In genomic region chr15:9078481-9079300, GRCm38 (mm10) we compare ENCODE assay signal across 11 mouse cellular contexts. TPM values are rescaled to one million over a fixed set of nuclear protein-coding genes. Genes with fewer than 3 reads are reported as not detected.
DNase-seq lines count a peak whose midpoint lies in the region; ATAC-seq and TF ChIP-seq lines count a peak whose summit lies in the region.
"Had no signal": no experiment of that assay in that cellular context is flagged by ENCODE, and none has a peak within 500 bp of the region (broad histone marks: within the 10 kb centered on the region; RNA-seq: fewer than 3 reads in every experiment).

No protein-coding gene starts in this region.

- H3K4me3 ChIP-seq in hindbrain, embryonic 10.5 days = no peak overlapping the region
- H3K4me3 ChIP-seq in hindbrain, postnatal 0 days (ENCODE audit: low read length) = no peak overlapping the region
- peak overlapping the region; percentile 18; the same call in 1 of the 2 replicates for H3K4me3 ChIP-seq in heart, embryonic 12.5 days
- peak overlapping the region; percentile 42 for H3K4me3 ChIP-seq in liver, embryonic 15.5 days (replicated peaks)
- H3K4me3 ChIP-seq in hindbrain, embryonic 13.5 days = no peak overlapping the region

- TF ChIP-seq CTCF in hindbrain, postnatal 0 days (IDR thresholded peaks at IDR 0.05; ENCODE audit: low read depth) = no peak

- no peak overlapping the region for H3K9ac ChIP-seq in hindbrain, postnatal 0 days (replicated peaks; ENCODE audit: low read length)
- peak overlapping the region; percentile 55 for H3K9ac ChIP-seq in heart, embryonic 12.5 days
- peak overlapping the region; percentile 58 for H3K9ac ChIP-seq in liver, embryonic 15.5 days
- H3K9ac ChIP-seq in hindbrain, embryonic 13.5 days = no peak overlapping the region

- peaks cover 31% of the 10 kb centered on the region for H3K4me1 ChIP-seq in hindbrain, embryonic 10.5 days (replicated peaks)
- H3K4me1 ChIP-seq in hindbrain, postnatal 0 days (ENCODE audit: insufficient read depth, low read length) = peaks cover under 1% of the 10 kb centered on the region; the same call in 1 of the 2 replicates
- peaks cover 74% of the 10 kb centered on the region for H3K4me1 ChIP-seq in heart, embryonic 12.5 days (replicated peaks)
- peaks cover 85% of the 10 kb centered on the region for H3K4me1 ChIP-seq in liver, embryonic 15.5 days (replicated peaks)
- peaks cover 24% of the 10 kb centered on the region for H3K4me1 ChIP-seq in hindbrain, embryonic 13.5 days (replicated peaks)

- no peak for ATAC-seq in hindbrain, postnatal 0 days
- ATAC-seq in heart, embryonic 12.5 days (ENCODE audit: insufficient number of reproducible peaks, low FRiP score) = peak; percentile 75
- ATAC-seq in liver, embryonic 15.5 days (ENCODE audit: insufficient read depth) = peak; percentile 71
- no peak for ATAC-seq in cerebellum, adult (ENCODE audit: insufficient number of reproducible peaks, low FRiP score, low TSS enrichment)
- ATAC-seq in hindbrain, embryonic 13.5 days (ENCODE audit: low FRiP score) = no peak

- 78% methylated on average over 12 of the region's 12 CpGs for WGBS in hindbrain, embryonic 10.5 days
- WGBS in hindbrain, postnatal 0 days = 84% methylated on average over 12 of the region's 12 CpGs
- 14% methylated on average over 12 of the region's 12 CpGs for WGBS in heart, embryonic 12.5 days
- WGBS in liver, embryonic 15.5 days (ENCODE audit: insufficient replicate concordance) = 13% methylated on average over 12 of the region's 12 CpGs
- 87% methylated on average over 12 of the region's 12 CpGs for WGBS in hindbrain, embryonic 13.5 days

- H3K27ac ChIP-seq in hindbrain, embryonic 10.5 days = peak overlapping the region; percentile 45; the same call in 1 of the 2 replicates
- H3K27ac ChIP-seq in hindbrain, postnatal 0 days = no peak overlapping the region
- peak overlapping the region; percentile 97 for H3K27ac ChIP-seq in heart, embryonic 12.5 days (ENCODE audit: poor library complexity, severe bottlenecking)
- H3K27ac ChIP-seq in liver, embryonic 15.5 days (replicated peaks) = peak overlapping the region; percentile 98
- no peak overlapping the region for H3K27ac ChIP-seq in hindbrain, embryonic 13.5 days

- no peaks in the 10 kb centered on the region for H3K36me3 ChIP-seq in hindbrain, embryonic 10.5 days
- no peaks in the 10 kb centered on the region for H3K36me3 ChIP-seq in hindbrain, postnatal 0 days (ENCODE audit: insufficient read depth, low read length)
- no peaks in the 10 kb centered on the region for H3K36me3 ChIP-seq in heart, embryonic 12.5 days
- peaks cover 36% of the 10 kb centered on the region for H3K36me3 ChIP-seq in liver, embryonic 15.5 days (replicated peaks)
- no peaks in the 10 kb centered on the region for H3K36me3 ChIP-seq in hindbrain, embryonic 13.5 days

- no peaks in the 10 kb centered on the region for H3K27me3 ChIP-seq in hindbrain, embryonic 10.5 days (ENCODE audit: insufficient read depth, poor library complexity, severe bottlenecking)
- H3K27me3 ChIP-seq in hindbrain, postnatal 0 days (ENCODE audit: insufficient read depth, low read length) = no peaks in the 10 kb centered on the region
- no peaks in the 10 kb centered on the region for H3K27me3 ChIP-seq in heart, embryonic 12.5 days (replicated peaks)
- no peaks in the 10 kb centered on the region for H3K27me3 ChIP-seq in liver, embryonic 15.5 days
- H3K27me3 ChIP-seq in hindbrain, embryonic 13.5 days = no peaks in the 10 kb centered on the region

- DNase-seq in hindbrain, embryonic 10.5 days (ENCODE audit: low spot score) = no peak
- DNase-seq in hindbrain, postnatal 0 days (ENCODE audit: low spot score) = no peak
- DNase-seq in MEL-GATA-1-ER (ENCODE audit: extremely low read depth, low read depth) = peak; percentile 86
- no peak for DNase-seq in gastrocnemius, postnatal 10 days
- DNase-seq: adrenal gland, postnatal 14 days; kidney, adult 8-10 months; right cerebral cortex, postnatal 14 days had no signal

- H3K4me2 ChIP-seq in hindbrain, postnatal 0 days (ENCODE audit: low read depth, low read length) = no peak overlapping the region
- peak overlapping the region; percentile 59 for H3K4me2 ChIP-seq in heart, embryonic 12.5 days
- peak overlapping the region; percentile 71 for H3K4me2 ChIP-seq in liver, embryonic 15.5 days
- no peak overlapping the region for H3K4me2 ChIP-seq in hindbrain, embryonic 13.5 days

- no peaks in the 10 kb centered on the region for H3K9me3 ChIP-seq in hindbrain, embryonic 10.5 days
- no peaks in the 10 kb centered on the region for H3K9me3 ChIP-seq in hindbrain, postnatal 0 days (ENCODE audit: low read length)
- H3K9me3 ChIP-seq in heart, embryonic 12.5 days (replicated peaks) = no peaks in the 10 kb centered on the region
- H3K9me3 ChIP-seq in liver, embryonic 15.5 days (replicated peaks) = no peaks in the 10 kb centered on the region
- no peaks in the 10 kb centered on the region for H3K9me3 ChIP-seq in hindbrain, embryonic 13.5 days

RNA-seq across cellular contexts. Expression of gene Nadk2, which starts 7.6 kb away (rescaled TPM):
- polyA plus RNA-seq in hindbrain, embryonic 10.5 days (2016; fragmentation: Nextera tagmentation; extraction: Ambion mirVana) = 26.8 and 31.0 TPM in 2 replicates
- 24.7 and 28.4 TPM in 2 replicates for total RNA-seq in hindbrain, postnatal 0 days (2014; rRNA removed)
- 32.4 and 36.2 TPM in 2 replicates for polyA plus RNA-seq in hindbrain, postnatal 0 days (2015; fragmentation: Nextera tagmentation; extraction: Ambion mirVana)
- 72.6 and 73.2 TPM in 2 replicates for polyA plus RNA-seq in heart, embryonic 12.5 days (2016; fragmentation: Nextera tagmentation; extraction: Ambion mirVana)
- 97.8 and 101 TPM in 2 replicates for polyA plus RNA-seq in liver, embryonic 15.5 days (2015; fragmentation: Nextera tagmentation; extraction: Ambion mirVana)
- polyA plus RNA-seq in hindbrain, embryonic 13.5 days (2015; fragmentation: Nextera tagmentation; extraction: Ambion mirVana) = 30.9 and 32.2 TPM in 2 replicates
- 10 to 100 TPM; 24.0 to 26.6 TPM for total RNA-seq in gastrocnemius, postnatal 10 days (2021)

Comparison
In these comparisons a context has a peak if more than half of its experiments do, and no peak if none do; other contexts are left out.
1. H3K27ac ChIP-seq: peak in hindbrain, embryonic 10.5 days (single experiment), heart, embryonic 12.5 days (single experiment) and liver, embryonic 15.5 days (single experiment); none in hindbrain, postnatal 0 days (single experiment) and hindbrain, embryonic 13.5 days (single experiment).
2. H3K4me3 ChIP-seq: peak in heart, embryonic 12.5 days (single experiment) and liver, embryonic 15.5 days (single experiment); none in hindbrain, embryonic 10.5 days (single experiment), hindbrain, postnatal 0 days (single experiment) and hindbrain, embryonic 13.5 days (single experiment).
3. ATAC-seq: peak in heart, embryonic 12.5 days (single experiment) and liver, embryonic 15.5 days (single experiment); none in hindbrain, postnatal 0 days (single experiment), cerebellum, adult (single experiment) and hindbrain, embryonic 13.5 days (single experiment).
4. H3K4me2 ChIP-seq: peak in heart, embryonic 12.5 days (single experiment) and liver, embryonic 15.5 days (single experiment); none in hindbrain, postnatal 0 days (single experiment) and hindbrain, embryonic 13.5 days (single experiment).
5. H3K9ac ChIP-seq: peak in heart, embryonic 12.5 days (single experiment) and liver, embryonic 15.5 days (single experiment); none in hindbrain, postnatal 0 days (single experiment) and hindbrain, embryonic 13.5 days (single experiment).